Mouse (Mus musculus) olfactory bulb, adult 2 months (tissue): ENCODE data around the gene Ift88. TPM values are rescaled to one million over a fixed set of nuclear protein-coding genes. Genes with fewer than 3 reads are reported as not detected.

Source experiments
- H3K27ac ChIP-seq: fragments of 200-500 bp; 2 replicates; pipeline ENCODE4 v1.5.1; 2012; ENCODE audit warnings: low read depth, low read length; ENCODE audit not compliant: insufficient read depth
- H3K4me1 ChIP-seq: fragments of 200-500 bp; 2 replicates; pipeline ENCODE4 v1.6.1; 2012; ENCODE audit warnings: low read length; ENCODE audit not compliant: control insufficient read depth, insufficient read depth
- H3K4me3 ChIP-seq: fragments of 200-500 bp; 2 replicates; pipeline ENCODE4 v1.5.1; 2012; ENCODE audit warnings: mild to moderate bottlenecking, low read depth, low read length, moderate library complexity; ENCODE audit not compliant: insufficient read depth
- CTCF ChIP-seq: fragments of 200-500 bp; IDR thresholded peaks from 2 replicates; pipeline ENCODE4 v1.5.1; 2012; ENCODE audit warnings: low read depth, mild to moderate bottlenecking, low read length, moderate library complexity; ENCODE audit not compliant: insufficient read depth
- POLR2A ChIP-seq: fragments of 200-500 bp; IDR thresholded peaks from 2 replicates; pipeline ENCODE4 v1.6.1; 2012; ENCODE audit warnings: mild to moderate bottlenecking, low read depth, low read length, moderate library complexity; ENCODE audit not compliant: insufficient read depth
- WGBS: fragments of 180-500 bp; shearing (Covaris S2); methylation state at CpG from one replicate; pipeline ENCODE4 v1.1.7; 2018; 5-methylcytosine and 5-hydroxymethylcytosine counted together
- polyA plus RNA-seq: library from polyadenylated mRNA; stranded (reverse); fragments of >200 nt; gene quantifications from 2 replicates; pipeline ENCODE4 v1.2.4, GENCODE M21; 2012; ENCODE audit warnings: low replicate concordance; ENCODE audit not compliant: missing spikeins, insufficient read depth, insufficient read length

The Ift88 gene
- polyA plus RNA-seq, 1 experiment, result not detected

DNA sequence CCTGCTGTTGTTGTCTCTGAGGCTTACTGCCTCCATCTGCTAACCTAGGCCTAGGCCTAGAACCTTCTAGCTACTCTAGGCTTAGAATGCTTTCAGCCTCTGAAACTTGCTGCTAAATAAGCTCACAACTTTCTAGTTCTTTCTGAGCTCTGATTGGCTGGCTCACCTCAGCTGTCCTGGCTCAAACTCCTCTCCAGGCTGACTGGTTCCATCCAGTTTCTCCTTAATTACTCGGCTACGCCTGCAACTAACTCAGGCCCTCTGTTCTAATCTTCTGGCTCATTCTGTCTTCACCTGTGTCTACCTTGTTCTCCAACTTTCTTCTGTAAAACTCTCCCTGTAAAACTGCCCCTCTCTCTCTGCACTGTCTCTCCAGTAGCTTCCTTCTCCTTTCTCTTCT lies 28.4 kb upstream of the Ift88 start:
- no peak overlapping the region for H3K4me3 ChIP-seq
- no peak for TF ChIP-seq POLR2A
- TF ChIP-seq CTCF, result no peak
- WGBS, result 82% methylated on average over 2 of the region's 2 CpGs

DNA sequence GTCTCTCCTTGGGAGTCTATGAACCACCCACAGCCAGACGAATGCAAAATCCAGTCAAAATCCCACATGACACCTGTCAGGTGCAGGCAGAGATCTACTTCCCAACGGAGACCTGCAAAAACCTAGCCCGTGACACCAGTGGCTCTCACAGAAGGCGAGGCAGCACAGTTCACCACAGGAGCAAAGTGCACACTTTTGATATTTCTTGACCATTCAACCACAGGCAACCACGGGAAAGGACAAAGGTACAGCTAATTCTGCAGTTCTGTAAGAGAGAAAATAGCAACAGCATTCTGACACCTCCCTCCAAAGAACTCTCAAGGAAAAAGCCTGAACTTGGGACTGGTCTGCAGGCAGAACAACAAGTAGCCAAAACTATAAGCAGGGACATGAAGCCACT lies 26.6 kb upstream of the Ift88 start:
- H3K4me3 ChIP-seq, result no peak overlapping the region
- no peak for TF ChIP-seq POLR2A
- TF ChIP-seq CTCF, result no peak
- H3K4me1 ChIP-seq, result no peaks in the 10 kb centered on the region
- 87% methylated on average over 5 of the region's 5 CpGs for WGBS
- H3K27ac ChIP-seq, result no peak overlapping the region

More for the DNA sequence above, 28.4 kb upstream of the Ift88 start:
- Histone ChIP-seq H3K27ac (no peak overlapping the region), H3K4me1 (no peaks in the 10 kb centered on the region)

DNA sequence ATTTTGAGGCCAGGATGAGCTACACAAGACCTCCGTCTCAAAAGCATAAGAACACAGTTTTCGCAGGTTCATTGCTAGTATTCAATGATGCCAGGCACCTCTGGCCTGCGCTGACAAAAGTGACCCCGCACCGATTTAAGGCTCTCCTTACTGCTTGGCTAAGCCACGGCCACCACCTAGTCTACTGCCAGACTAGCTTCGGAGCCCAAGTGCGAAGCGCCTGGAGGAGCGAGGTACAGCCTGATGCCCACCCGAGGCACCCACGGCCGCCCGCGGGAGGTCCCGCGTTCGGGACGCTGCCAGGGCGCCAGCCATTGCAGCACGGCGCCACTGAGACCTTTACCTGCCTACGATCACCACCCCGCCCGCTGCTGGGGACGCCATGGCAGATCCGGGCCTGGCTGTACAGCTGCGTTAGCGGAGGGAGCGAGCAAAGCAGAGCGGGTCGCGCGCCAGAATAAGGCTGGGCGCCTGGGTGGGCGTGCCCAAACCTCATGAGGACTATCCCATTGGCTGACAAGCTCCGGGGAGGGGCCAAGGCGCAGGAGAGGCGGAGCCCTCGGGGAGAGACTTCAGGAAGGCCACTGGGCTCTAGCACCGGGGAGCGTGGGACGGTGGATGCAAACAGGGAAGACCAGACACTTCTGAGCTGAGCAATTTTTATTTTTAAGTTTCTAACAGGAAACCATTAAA lies 25.7 kb upstream of the Ift88 start, which contains the start of gene Cryl1:
Cryl1 (minus strand) TSS at position 465 of the 693 bp plus-strand sequence.
- peak within 1 kb of the TSS; percentile 70 for H3K4me3 ChIP-seq
- TF ChIP-seq CTCF, result no peak
- peak; percentile 77; the same call in 1 of the 2 replicates for TF ChIP-seq POLR2A
- H3K27ac ChIP-seq, result no peak within 1 kb of the TSS
- no peaks in the 10 kb centered on the region for H3K4me1 ChIP-seq
- whole genome bisulfite sequencing, result 2% methylated on average over 43 of the region's 43 CpGs

DNA sequence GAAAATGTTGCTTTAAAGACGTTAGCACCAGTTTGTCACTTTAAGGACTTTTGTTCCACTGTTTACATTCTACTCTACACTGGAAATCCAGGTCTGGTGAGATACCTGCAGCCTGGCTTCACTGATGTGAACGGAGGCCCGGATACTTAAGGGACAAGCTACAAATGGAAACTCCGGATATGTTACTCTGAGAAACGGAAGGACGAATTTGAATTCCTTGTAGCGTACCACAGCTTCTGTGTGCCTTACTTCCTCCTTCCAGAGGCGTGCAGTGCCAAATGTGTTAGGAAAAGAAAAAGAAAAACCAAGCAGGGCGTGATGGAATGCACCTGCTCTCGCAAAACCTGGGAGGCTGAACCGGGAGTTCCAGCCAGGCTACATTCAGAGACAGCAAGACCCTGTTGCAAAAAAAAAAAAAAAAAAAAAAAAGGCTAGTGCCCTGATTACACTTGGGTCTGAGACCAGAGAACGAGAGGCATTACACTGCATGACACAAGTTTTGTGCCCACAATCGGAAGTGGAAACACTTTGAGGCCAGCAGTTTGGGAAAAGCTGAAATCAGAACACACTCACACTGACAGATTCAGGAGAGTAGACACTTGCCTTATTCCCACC lies 24.9 kb upstream of the Ift88 start:
- peak overlapping the region; percentile 70 for H3K4me3 ChIP-seq
- TF ChIP-seq CTCF (no peak), POLR2A (no peak)
- H3K27ac ChIP-seq, result no peak overlapping the region
- 6% methylated on average over 13 of the region's 13 CpGs for WGBS
- no peaks in the 10 kb centered on the region for H3K4me1 ChIP-seq

DNA sequence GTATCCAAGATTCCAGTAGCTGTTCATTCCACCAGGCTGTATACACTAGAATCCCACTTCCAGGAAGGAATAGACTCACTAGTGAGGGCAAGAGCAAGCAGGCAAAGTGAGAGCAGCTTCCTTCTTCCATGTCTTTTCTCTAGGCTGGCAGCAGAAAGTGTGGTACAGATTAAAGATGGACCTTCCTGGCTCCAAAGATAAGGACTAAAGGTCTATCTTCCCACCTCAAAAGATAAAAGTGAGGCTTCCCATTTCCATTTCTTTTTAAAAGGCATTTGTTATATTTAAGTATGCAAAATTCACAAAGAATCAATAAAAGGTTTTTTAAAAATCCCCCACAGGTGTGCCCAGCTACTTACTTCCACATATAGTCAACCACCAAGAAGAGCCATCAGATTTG lies 21.0 kb upstream of the Ift88 start:
- Histone ChIP-seq H3K27ac (no peak overlapping the region), H3K4me3 (no peak overlapping the region), H3K4me1 (peaks cover 5% of the 10 kb centered on the region)
- TF ChIP-seq CTCF (no peak), POLR2A (no peak)

- Histone ChIP-seq H3K27ac (no peak overlapping the region; the same call in 1 of the 2 replicates), H3K4me3 (no peak overlapping the region), H3K4me1 (peaks cover 11% of the 10 kb centered on the region)
- WGBS, result 8% methylated on average over 12 of the region's 12 CpGs
- peak; percentile 37; the same call in 1 of the 2 replicates for TF ChIP-seq CTCF
- no peak for TF ChIP-seq POLR2A
Observed at GRCm38 (mm10) chr14:57407039-57407987, 16.5 kb upstream of the Ift88 start.

GRCm38 (mm10) chr14:57408100-57408499 lies 15.8 kb upstream of the Ift88 start:
- 77% methylated on average over 8 of the region's 8 CpGs for WGBS
- Histone ChIP-seq H3K4me3 (no peak overlapping the region), H3K4me1 (peaks cover 13% of the 10 kb centered on the region), H3K27ac (no peak overlapping the region)
- TF ChIP-seq CTCF (no peak), POLR2A (no peak)

DNA sequence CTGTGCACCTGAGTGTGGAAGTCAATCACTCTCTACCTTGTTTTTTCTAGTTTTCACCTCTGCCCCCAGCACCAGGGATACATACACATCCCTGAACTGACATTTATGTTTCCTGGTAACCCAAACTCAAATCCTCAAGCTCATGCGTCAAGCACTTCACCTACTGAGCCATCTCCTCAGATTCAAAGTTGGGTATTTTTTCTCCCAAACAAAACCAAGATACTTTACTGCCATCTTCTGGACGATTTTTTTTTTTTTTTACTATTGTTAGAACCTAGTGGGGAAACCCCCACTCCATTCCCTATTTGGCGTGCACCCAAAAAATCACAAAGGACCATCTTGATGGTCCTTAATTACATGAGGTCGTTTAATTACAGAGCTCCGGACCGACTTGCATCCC lies 14.8 kb upstream of the Ift88 start:
- no peak overlapping the region for H3K27ac ChIP-seq
- peaks cover 13% of the 10 kb centered on the region for H3K4me1 ChIP-seq
- no peak overlapping the region for H3K4me3 ChIP-seq
- TF ChIP-seq CTCF, result no peak
- TF ChIP-seq POLR2A, result no peak
- 4% methylated on average over 6 of the region's 6 CpGs for WGBS
